Mouse (Mus musculus): ENCODE measurements around the gene Gabarapl2. TPM values are rescaled to one million over a fixed set of nuclear protein-coding genes. Genes with fewer than 3 reads are reported as not detected.
A peak's percentile ranks its signal among the peaks of the same experiment; 100 is the strongest.

Gabarapl2 gene
- polyA plus RNA-seq, 1 experiment from 2014 or later = 314 TPM

DNA sequence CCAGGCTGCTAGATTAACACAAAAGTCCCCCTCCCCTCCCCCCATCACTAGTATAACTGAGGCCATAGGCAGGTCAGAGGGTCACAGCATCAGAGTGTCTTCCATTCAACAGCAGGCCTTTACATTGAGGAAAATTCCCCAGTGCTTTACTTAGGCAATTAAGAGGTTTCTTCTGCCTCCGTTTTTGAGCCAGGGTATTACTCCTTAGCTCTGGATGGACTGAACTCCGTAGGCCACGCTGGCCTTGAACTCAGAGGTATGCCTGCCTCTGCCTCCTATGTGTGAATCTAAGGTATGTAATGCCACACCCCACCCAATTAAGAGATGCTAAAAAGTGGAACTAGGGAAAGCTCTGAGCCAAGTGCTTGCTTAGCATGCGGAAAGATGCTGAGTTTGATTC is 23.0 kb downstream of the Gabarapl2 start:
- H3K27ac ChIP-seq = no peak overlapping the region; the same call in 1 of the 2 replicates
- no peaks in the 10 kb centered on the region for H3K9me3 ChIP-seq
- no peak for DNase-seq (ENCODE audit: low spot score)
- no peak overlapping the region for H3K4me3 ChIP-seq
- H3K27me3 ChIP-seq (ENCODE audit: insufficient read depth, poor library complexity, severe bottlenecking) = no peaks in the 10 kb centered on the region
- peaks cover 12% of the 10 kb centered on the region for H3K4me1 ChIP-seq (replicated peaks)
- H3K36me3 ChIP-seq = peaks cover 45% of the 10 kb centered on the region
- WGBS = 77% methylated on average over 4 of the region's 4 CpGs

DNA sequence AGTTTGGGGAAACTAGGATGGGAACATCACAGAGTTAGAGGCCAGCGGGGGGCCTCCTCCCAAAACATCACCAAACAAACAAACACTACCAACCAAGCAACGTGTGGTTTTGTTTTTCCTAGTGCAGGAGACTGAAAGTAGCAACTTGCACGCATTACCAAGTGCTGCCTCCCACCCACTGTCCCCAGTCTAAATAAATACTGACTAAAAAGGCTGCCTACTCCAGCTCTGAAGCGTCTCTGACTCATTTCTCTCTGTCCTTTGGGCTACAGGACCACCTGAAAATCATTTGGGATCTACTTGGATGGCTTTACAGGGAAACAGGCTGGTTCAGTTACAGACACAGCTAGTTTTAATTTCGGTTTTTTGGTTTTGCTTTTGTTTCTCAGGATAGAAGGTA is 23.8 kb downstream of the Gabarapl2 start:
- Histone ChIP-seq H3K4me3 (no peak overlapping the region), H3K4me1 (replicated peaks) (peaks cover 12% of the 10 kb centered on the region), H3K36me3 (peaks cover 45% of the 10 kb centered on the region), H3K27me3 (ENCODE audit: insufficient read depth, poor library complexity, severe bottlenecking) (no peaks in the 10 kb centered on the region), H3K9me3 (no peaks in the 10 kb centered on the region), H3K27ac (no peak overlapping the region)
- 55% methylated on average over 5 of the region's 5 CpGs for WGBS
- no peak for DNase-seq (ENCODE audit: low spot score)

DNA sequence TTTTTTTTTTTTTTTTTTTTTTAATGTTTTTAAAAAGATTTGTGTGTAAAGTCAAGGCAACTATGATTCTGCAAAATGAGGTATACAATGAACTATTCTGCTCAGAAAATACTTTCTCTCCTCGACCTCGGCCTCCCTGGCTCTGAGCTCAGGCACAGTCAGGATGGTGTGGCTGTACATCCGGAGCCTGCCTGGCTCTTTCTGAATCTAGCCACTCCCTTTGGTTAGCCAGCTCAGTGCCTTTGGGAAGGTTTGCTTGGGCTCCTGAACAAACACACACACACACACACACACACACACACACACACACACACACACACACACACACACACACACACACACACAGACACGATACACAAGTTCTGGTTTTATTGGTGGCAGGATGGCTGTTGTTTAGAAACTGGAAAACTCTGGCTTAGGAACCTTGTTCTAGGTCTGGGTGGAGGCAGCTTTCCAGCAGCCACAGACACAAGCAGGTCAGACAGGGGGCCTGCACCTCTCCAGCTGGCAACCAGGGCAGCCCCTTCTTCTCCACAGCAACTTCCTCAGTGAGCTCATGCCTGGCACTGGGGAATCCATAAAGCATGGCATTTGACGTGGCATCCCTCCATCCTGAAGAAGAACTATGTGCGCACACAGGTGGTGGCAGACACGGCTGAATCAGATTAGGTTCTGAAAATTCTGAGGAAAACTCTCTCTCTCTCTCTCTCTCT is 24.5 kb downstream of the Gabarapl2 start:
- H3K36me3 ChIP-seq = peaks cover 41% of the 10 kb centered on the region
- DNase-seq (ENCODE audit: low spot score) = no peak
- 86% methylated on average over 7 of the region's 7 CpGs for WGBS
- H3K4me3 ChIP-seq = no peak overlapping the region
- no peaks in the 10 kb centered on the region for H3K9me3 ChIP-seq
- H3K27ac ChIP-seq = no peak overlapping the region
- H3K27me3 ChIP-seq (ENCODE audit: insufficient read depth, poor library complexity, severe bottlenecking) = no peaks in the 10 kb centered on the region
- H3K4me1 ChIP-seq (replicated peaks) = peaks cover 12% of the 10 kb centered on the region

DNA sequence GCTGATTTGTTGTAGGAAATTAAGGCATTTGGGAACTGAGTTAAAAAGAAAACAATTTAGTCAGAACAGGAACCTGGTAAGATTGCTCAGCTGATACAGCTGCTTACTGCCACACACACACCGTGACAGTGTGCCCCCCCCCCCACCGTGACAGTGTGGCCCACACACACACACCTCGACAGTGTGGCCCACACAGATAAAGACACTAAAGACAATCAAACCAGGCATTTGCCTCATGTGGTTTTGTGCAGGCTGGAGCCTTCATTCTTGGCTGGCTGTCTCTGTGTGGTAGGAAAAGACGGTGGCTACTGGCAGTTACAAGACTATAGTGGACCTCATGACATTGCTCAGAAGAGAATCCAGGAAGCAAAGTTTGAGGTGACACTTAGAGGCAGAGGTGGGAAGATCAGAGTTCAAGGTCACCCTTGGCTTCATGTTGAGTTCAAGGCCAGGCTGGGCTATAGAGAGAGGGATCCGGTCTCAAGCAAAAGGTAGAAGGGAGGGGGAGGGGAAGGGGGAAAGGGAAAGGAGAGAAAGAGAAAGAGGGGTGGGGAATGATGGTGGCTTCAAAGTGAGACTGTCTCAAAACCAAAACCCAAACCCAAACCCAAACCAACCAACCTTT is 26.9 kb downstream of the Gabarapl2 start:
- Histone ChIP-seq H3K4me3 (no peak overlapping the region), H3K4me1 (replicated peaks) (peaks cover 12% of the 10 kb centered on the region), H3K27ac (no peak overlapping the region), H3K36me3 (peaks cover 50% of the 10 kb centered on the region), H3K9me3 (no peaks in the 10 kb centered on the region), H3K27me3 (ENCODE audit: insufficient read depth, poor library complexity, severe bottlenecking) (no peaks in the 10 kb centered on the region)
- no peak for DNase-seq (ENCODE audit: low spot score)
- 81% methylated on average over 5 of the region's 5 CpGs for WGBS

DNA sequence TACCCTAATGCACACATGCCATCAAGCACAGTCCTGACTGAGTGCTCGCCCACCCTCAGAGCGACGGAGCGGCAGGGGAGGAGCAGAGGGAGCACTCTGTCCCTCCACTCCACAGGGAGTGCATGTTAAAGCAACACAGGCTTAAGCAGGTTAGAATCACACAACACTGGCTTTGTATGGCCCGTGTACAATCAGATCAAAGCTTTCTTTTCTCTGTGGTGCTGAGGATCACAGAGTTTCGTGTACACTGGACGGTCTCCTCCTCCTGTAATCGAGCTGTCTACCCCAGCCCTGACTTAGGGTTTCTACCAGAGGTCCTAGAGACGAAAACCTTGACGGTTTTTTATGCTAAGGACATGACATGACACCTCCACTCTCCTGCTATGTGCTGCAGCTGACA is 28.0 kb downstream of the Gabarapl2 start:
- H3K27me3 ChIP-seq (ENCODE audit: insufficient read depth, poor library complexity, severe bottlenecking) = no peaks in the 10 kb centered on the region
- no peak overlapping the region for H3K4me3 ChIP-seq
- no peak overlapping the region for H3K27ac ChIP-seq
- peaks cover 4% of the 10 kb centered on the region for H3K4me1 ChIP-seq (replicated peaks)
- H3K9me3 ChIP-seq = peaks cover 3% of the 10 kb centered on the region
- peaks cover 60% of the 10 kb centered on the region for H3K36me3 ChIP-seq
- DNase-seq (ENCODE audit: low spot score) = no peak
- WGBS = 87% methylated on average over 10 of the region's 10 CpGs

DNA sequence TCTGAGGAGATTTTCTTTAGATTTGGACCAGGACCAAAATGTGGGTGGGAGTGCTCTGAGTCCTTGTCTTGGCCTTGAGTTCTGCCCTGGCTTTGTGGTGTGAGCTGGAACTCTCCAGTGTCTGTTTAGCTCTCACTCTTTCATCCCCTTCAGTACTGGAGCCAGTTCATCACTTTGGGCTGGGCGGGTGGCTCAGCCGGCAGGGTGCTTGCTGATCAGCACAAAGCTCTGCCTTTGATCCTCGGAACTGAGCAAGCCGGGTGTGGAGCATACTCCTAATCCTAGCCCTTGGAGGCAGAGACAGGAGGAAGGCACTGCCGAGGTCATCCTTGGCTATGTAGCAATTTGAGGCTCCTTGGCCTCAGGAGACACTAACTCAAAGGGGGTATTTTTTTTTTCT is 28.5 kb downstream of the Gabarapl2 start:
- peaks cover 64% of the 10 kb centered on the region for H3K36me3 ChIP-seq
- no peak overlapping the region for H3K4me3 ChIP-seq
- no peak overlapping the region for H3K27ac ChIP-seq
- H3K4me1 ChIP-seq (replicated peaks) = no peaks in the 10 kb centered on the region
- WGBS = 39% methylated on average over 5 of the region's 5 CpGs
- no peak for DNase-seq (ENCODE audit: low spot score)
- H3K27me3 ChIP-seq (ENCODE audit: insufficient read depth, poor library complexity, severe bottlenecking) = no peaks in the 10 kb centered on the region
- H3K9me3 ChIP-seq = peaks cover 8% of the 10 kb centered on the region

DNA sequence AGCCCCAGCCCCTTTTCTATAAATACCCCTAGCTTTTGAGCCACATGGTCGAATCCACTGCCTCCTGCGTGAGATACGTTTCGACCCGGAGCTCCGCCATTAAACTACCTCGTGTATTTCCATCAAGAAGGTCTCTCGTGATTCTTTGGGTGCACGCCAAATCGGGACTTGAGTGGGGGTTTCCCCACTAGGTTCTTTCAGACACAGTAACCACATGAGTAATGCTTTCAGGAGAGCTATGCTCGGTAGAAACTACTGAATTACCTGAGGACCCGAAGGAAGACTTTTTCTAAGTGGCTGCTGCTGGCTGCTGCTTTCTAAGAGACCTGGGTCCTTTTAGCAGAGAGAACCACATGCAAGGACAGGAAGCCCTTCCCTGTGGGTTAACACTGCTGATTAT is 33.6 kb downstream of the Gabarapl2 start:
- Histone ChIP-seq H3K4me1 (replicated peaks) (no peaks in the 10 kb centered on the region), H3K4me3 (no peak overlapping the region), H3K36me3 (peaks cover 86% of the 10 kb centered on the region), H3K27me3 (ENCODE audit: insufficient read depth, poor library complexity, severe bottlenecking) (no peaks in the 10 kb centered on the region), H3K9me3 (peaks cover 12% of the 10 kb centered on the region), H3K27ac (no peak overlapping the region)
- WGBS = 96% methylated on average over 12 of the region's 12 CpGs
- DNase-seq (ENCODE audit: low spot score) = no peak

DNA sequence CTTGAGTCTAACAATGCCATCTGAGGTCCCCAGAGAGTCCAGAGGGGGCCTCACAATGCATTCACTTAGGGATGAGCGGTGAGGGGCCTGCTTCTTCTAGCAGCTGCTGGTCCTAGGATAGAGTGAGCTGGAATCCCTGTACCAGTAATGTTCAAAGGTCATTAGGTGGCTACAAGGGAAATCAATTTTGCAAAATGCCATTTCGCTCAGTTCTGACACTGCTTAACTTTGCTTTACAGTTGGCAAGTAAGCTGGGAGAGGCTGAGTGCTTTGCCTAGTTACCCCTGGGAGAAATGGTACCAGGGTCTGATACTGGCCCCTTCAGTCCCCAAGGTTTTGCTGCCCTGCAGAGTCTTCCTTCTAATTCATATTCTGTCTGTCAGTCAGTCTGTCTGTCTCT is 35.2 kb downstream of the Gabarapl2 start:
- Histone ChIP-seq H3K36me3 (peaks cover 94% of the 10 kb centered on the region), H3K27ac (no peak overlapping the region)
- WGBS = 91% methylated on average over 2 of the region's 2 CpGs

DNA sequence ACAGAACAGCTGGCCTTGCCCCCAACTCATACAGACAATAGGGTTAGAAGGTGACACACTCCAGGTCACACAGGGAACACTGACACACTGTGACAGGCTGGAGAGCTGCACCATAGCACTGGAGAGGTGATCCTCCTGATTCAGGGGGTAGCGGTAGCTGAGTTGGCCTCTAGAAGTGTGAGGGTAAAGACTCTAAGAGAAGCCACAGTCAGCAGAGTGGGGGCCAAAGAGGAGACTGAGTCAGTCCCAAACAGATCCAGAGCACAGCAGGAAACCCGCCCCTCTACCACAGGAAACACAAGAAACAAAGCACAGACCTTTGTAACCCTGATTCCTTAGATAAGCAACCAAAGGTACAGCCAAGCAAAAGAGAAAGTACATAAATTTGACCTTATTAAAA is 35.8 kb downstream of the Gabarapl2 start:
- peaks cover 12% of the 10 kb centered on the region for H3K9me3 ChIP-seq
- H3K27ac ChIP-seq = no peak overlapping the region
- H3K4me1 ChIP-seq (replicated peaks) = no peaks in the 10 kb centered on the region
- peaks cover 94% of the 10 kb centered on the region for H3K36me3 ChIP-seq
- no peak overlapping the region for H3K4me3 ChIP-seq
- no peak for DNase-seq (ENCODE audit: low spot score)
- WGBS = 79% methylated on average over 2 of the region's 2 CpGs
- H3K27me3 ChIP-seq (ENCODE audit: insufficient read depth, poor library complexity, severe bottlenecking) = no peaks in the 10 kb centered on the region

More for the DNA sequence above, 35.2 kb downstream of the Gabarapl2 start:
- H3K9me3 ChIP-seq = peaks cover 12% of the 10 kb centered on the region
- DNase-seq (ENCODE audit: low spot score) = no peak
- H3K4me3 ChIP-seq = no peak overlapping the region
- no peaks in the 10 kb centered on the region for H3K27me3 ChIP-seq (ENCODE audit: insufficient read depth, poor library complexity, severe bottlenecking)
- no peaks in the 10 kb centered on the region for H3K4me1 ChIP-seq (replicated peaks)

DNA sequence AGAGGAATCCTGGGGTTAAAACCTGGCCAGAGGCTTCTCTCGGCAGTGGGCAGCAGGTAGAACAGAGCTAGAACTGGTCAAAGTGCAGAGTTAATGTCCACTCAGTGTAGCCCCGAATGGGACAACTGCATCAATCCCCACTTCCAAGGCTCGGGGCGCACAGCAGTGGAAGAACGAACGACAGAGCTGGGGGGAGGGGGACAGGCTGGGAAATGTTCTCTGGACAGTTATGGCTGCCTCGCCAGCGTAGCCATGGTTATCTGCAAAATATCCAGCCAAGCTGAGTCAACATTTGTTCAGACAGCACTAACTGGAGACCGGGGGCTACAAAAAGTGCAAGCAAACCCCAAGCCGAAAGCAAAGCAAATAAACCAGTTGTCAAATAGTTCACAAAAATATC is 37.6 kb downstream of the Gabarapl2 start:
- WGBS = 84% methylated on average over 10 of the region's 10 CpGs
- Histone ChIP-seq H3K36me3 (peaks cover 96% of the 10 kb centered on the region), H3K27ac (no peak overlapping the region), H3K4me3 (no peak overlapping the region), H3K9me3 (peaks cover 12% of the 10 kb centered on the region), H3K27me3 (ENCODE audit: insufficient read depth, poor library complexity, severe bottlenecking) (no peaks in the 10 kb centered on the region), H3K4me1 (replicated peaks) (no peaks in the 10 kb centered on the region)
- no peak for DNase-seq (ENCODE audit: low spot score)

DNA sequence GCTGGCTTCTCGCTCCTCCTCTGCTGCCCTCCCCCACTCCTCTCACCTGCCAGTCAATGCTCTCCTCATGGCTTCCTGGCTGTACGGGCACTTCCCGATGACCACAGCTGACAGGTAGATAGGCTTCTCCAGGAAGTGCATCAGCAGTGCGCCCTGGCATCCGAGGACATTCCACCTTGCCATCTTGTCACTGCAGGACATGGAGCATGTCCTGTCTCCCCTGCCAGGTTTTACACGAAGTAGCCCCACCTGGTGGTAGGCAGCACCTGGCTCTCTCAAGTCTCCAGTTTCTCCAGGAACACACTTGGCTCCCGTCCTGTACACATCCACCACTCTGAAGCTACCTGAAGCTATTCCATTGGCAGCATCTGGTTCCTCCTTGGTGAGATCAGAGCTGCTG is 41.6 kb downstream of the Gabarapl2 start:
- H3K36me3 ChIP-seq = peaks cover 94% of the 10 kb centered on the region
- no peaks in the 10 kb centered on the region for H3K4me1 ChIP-seq (replicated peaks)
- H3K9me3 ChIP-seq = no peaks in the 10 kb centered on the region
- WGBS = 78% methylated on average over 7 of the region's 7 CpGs
- H3K4me3 ChIP-seq = no peak overlapping the region
- no peak for DNase-seq (ENCODE audit: low spot score)
- H3K27ac ChIP-seq = no peak overlapping the region
- H3K27me3 ChIP-seq (ENCODE audit: insufficient read depth, poor library complexity, severe bottlenecking) = no peaks in the 10 kb centered on the region

DNA sequence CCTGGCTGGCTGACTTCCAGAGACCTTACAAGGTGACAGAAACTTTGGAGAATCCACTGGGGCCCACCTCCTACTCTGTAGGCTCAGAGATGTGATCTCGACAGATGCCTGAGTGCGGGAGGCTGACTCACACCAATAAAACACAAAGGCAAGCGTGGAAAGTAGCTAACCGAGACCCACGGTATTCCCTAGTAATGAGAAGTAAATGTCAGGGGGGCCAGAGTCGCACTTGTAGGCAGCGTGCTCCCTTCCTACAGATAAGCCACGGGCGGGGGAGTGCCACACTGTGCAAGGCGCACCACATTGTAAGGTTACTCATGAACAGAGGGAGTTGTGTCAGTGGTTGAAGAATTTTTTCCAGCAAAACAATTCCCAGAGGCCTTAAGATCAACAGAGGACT is 44.0 kb downstream of the Gabarapl2 start:
- Histone ChIP-seq H3K27ac (no peak overlapping the region), H3K4me1 (replicated peaks) (no peaks in the 10 kb centered on the region), H3K4me3 (no peak overlapping the region), H3K27me3 (ENCODE audit: insufficient read depth, poor library complexity, severe bottlenecking) (no peaks in the 10 kb centered on the region), H3K36me3 (peaks cover 96% of the 10 kb centered on the region), H3K9me3 (no peaks in the 10 kb centered on the region)
- DNase-seq (ENCODE audit: low spot score) = no peak
- 83% methylated on average over 10 of the region's 10 CpGs for WGBS

DNA sequence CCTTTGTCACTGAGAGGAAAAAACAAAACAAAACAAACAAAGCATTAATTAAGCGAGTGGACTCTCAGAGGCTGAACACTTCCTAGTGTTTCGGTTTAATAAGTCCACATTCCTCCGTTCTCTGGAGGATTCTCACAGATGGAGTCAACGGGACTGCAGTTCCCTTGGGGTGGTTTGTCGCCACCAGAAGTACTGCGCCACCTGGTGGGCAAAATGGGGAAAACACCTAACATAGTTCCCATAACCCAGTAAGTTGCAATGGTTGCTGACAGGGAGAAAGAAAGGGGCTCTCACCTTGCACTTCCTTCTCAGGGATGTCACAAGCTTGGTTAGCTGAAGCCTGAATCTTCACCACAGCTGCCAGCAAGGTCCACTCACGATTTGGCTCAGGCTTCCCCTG is 49.4 kb downstream of the Gabarapl2 start:
- peak; percentile 79 for DNase-seq (ENCODE audit: low spot score)
- 20% methylated on average over 7 of the region's 7 CpGs for WGBS
- peaks cover 10% of the 10 kb centered on the region; the same call in 1 of the 2 replicates for H3K4me1 ChIP-seq (replicated peaks)
- no peak overlapping the region for H3K4me3 ChIP-seq
- no peaks in the 10 kb centered on the region for H3K9me3 ChIP-seq
- H3K27me3 ChIP-seq (ENCODE audit: insufficient read depth, poor library complexity, severe bottlenecking) = no peaks in the 10 kb centered on the region
- no peak overlapping the region for H3K27ac ChIP-seq
- peaks cover 71% of the 10 kb centered on the region for H3K36me3 ChIP-seq

All from hindbrain, embryonic 10.5 days (tissue).